Mouse (Mus musculus): ENCODE measurements around the gene Faap100.

DNA sequence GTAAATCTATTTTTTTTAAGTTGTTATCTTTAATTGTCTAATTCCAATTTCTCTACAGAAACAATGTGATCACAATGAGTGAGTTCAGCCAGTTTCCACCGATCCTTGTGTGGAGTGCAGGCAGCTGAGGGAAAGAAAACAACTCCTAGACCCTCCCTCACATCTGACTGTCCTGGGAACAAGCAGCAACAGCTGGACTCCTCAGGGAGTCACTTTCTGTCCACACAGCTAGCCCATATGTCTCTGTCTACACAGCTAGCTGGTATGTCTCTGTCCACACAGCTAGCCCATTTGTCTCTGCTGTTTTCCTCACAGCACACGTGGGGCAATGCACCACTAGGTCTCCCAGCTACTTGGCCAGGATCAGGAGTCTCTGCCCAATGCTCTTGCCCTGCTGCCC is 19.0 kb upstream of the Faap100 start:
- TF ChIP-seq GATA1 (IDR thresholded peaks at IDR 0.05; ENCODE audit: low read length), result no peak
- TF ChIP-seq TAL1 (IDR thresholded peaks at IDR 0.05; ENCODE audit: low read length), result no peak

Measured in erythroblast, embryonic 14.5 days (primary cell).